Mouse (Mus musculus) left cerebral cortex, postnatal 14 days (tissue): ENCODE data around the gene Tfip11. TPM values are rescaled to one million over a fixed set of nuclear protein-coding genes. Genes with fewer than 3 reads are reported as not detected.
A peak's percentile ranks its signal among the peaks of the same experiment; 100 is the strongest.

ENCODE experiments used
- DNase-seq, 2 experiments: peaks; one replicate each; pipeline ENCODE4 v3.0.0; 2021 to 2022; ENCODE audit warnings: low spot score in 2 of 2, mixed read lengths in 1 of 2
- intact Hi-C: fragments of 180-260 bp; cut with DNase I; formaldehyde crosslinking; loops from one replicate; pipeline ENCODE4 v1.15.1; 2025
- long read RNA-seq, 2 experiments: library from polyadenylated mRNA; stranded (forward); transcript quantifications; one replicate each; pipeline ENCODE4 v2.0.0; 2021
- total RNA-seq, 2 experiments: library from RNA; stranded (reverse); gene quantifications; 2 replicates each; pipeline ENCODE4 v1.2.3; 2021

Gene Tfip11
- 10 to 100 TPM; 37.1 to 37.9 TPM for total RNA-seq
- long read RNA-seq, experiment 1, transcript Tfip11-201 (14 exons, 3,560 nt), result major isoform, 35 of 58 reads
- long read RNA-seq, experiment 1, partial matches to known transcripts, result 14 of 58 reads
- long read RNA-seq, experiment 1, other reads (novel, unspliced or antisense), result 6 of 58 reads
- long read RNA-seq, experiment 2, transcript Tfip11-201 (14 exons, 3,560 nt), result major isoform, 28 of 56 reads
- long read RNA-seq, experiment 2, partial matches to known transcripts, result 20 of 56 reads
- long read RNA-seq, experiment 2, other reads (novel, unspliced or antisense), result 8 of 56 reads

GRCm38 (mm10) chr5:112325546-112326445, at the start of gene Tfip11:
Tfip11 (plus strand) TSS chr5:112326358.
- intact Hi-C loops, result loop anchor here (1.0 to 5.0 kb wide), 2 partner anchors 17 to 48 kb away; partner anchors contain the start of gene Tpst2
- DNase-seq, result peak; percentile 96 to 98

GRCm38 (mm10) chr5:112276907-112277348, 49.2 kb upstream of the Tfip11 start:
- DNase-seq, result no peak
- intact Hi-C loops, result loop anchor here (5.0 kb wide), 2 partner anchors 35 to 50 kb away; partner anchors contain the start of gene Tfip11

GRCm38 (mm10) chr5:112277906-112278470, 48.2 kb upstream of the Tfip11 start:
- no peak for DNase-seq
- intact Hi-C loops, result loop anchor here (5.0 kb wide), 2 partner anchors 36 to 49 kb away; partner anchors contain the start of gene Tfip11

GRCm38 (mm10) chr5:112279181-112280021, 46.8 kb upstream of the Tfip11 start:
- DNase-seq, result no peak
- intact Hi-C loops, result loop anchor here (5.0 kb wide), 2 partner anchors 37 to 48 kb away; partner anchors contain the start of gene Tfip11

- DNase-seq, result no peak
- intact Hi-C loops, result no loop called here
Measured at GRCm38 (mm10) chr5:112280151-112280550, 46.0 kb upstream of the Tfip11 start.

GRCm38 (mm10) chr5:112280863-112281660, 45.1 kb upstream of the Tfip11 start:
- intact Hi-C loops, result no loop called here
- no peak for DNase-seq

GRCm38 (mm10) chr5:112281676-112282075, 44.5 kb upstream of the Tfip11 start:
- intact Hi-C loops, result no loop called here
- DNase-seq, result no peak

- intact Hi-C loops, result no loop called here
- DNase-seq, result no peak
Measured at GRCm38 (mm10) chr5:112282123-112282779, 43.9 kb upstream of the Tfip11 start.

GRCm38 (mm10) chr5:112282780-112283482, 43.2 kb upstream of the Tfip11 start:
- intact Hi-C loops, result no loop called here
- DNase-seq, result no peak

- intact Hi-C loops, result no loop called here
- no peak for DNase-seq
Measured at GRCm38 (mm10) chr5:112283543-112284202, 42.5 kb upstream of the Tfip11 start.

GRCm38 (mm10) chr5:112284203-112284582, 42.0 kb upstream of the Tfip11 start:
- DNase-seq, result no peak
- intact Hi-C loops, result no loop called here

GRCm38 (mm10) chr5:112285548-112286085, 40.5 kb upstream of the Tfip11 start:
- DNase-seq, result no peak

GRCm38 (mm10) chr5:112286608-112286983, 39.6 kb upstream of the Tfip11 start:
- intact Hi-C loops, result no loop called here
- no peak for DNase-seq

More at GRCm38 (mm10) chr5:112285548-112286085, 40.5 kb upstream of the Tfip11 start:
- intact Hi-C loops, result no loop called here

GRCm38 (mm10) chr5:112286984-112287641, 39.0 kb upstream of the Tfip11 start:
- intact Hi-C loops, result no loop called here
- no peak for DNase-seq

- intact Hi-C loops, result no loop called here
- no peak for DNase-seq
Measured at GRCm38 (mm10) chr5:112287652-112288051, 38.5 kb upstream of the Tfip11 start.
